Mouse (Mus musculus): ENCODE data around the gene Asb5.
"Not testable (repeated sequence)": the region's sequence is repeated elsewhere in the genome, so short reads cannot be mapped to it uniquely, and the experiment has no call there.

Asb5 gene

GRCm38 (mm10) chr8:54529382-54530296 lies at the start of gene Asb5, which contains the start of gene Spcs3:
TSS of gene Asb5 (plus strand) at chr8:54529580.
TSS of gene Spcs3 (minus strand) at chr8:54529998.
- DNase-seq: peak; percentile 98

- peak; percentile 19 for DNase-seq
Measured at GRCm38 (mm10) chr8:54486555-54487273, 42.7 kb upstream of the Asb5 start.

GRCm38 (mm10) chr8:54488437-54488836 lies 40.9 kb upstream of the Asb5 start:
- DNase-seq: no peak

DNA sequence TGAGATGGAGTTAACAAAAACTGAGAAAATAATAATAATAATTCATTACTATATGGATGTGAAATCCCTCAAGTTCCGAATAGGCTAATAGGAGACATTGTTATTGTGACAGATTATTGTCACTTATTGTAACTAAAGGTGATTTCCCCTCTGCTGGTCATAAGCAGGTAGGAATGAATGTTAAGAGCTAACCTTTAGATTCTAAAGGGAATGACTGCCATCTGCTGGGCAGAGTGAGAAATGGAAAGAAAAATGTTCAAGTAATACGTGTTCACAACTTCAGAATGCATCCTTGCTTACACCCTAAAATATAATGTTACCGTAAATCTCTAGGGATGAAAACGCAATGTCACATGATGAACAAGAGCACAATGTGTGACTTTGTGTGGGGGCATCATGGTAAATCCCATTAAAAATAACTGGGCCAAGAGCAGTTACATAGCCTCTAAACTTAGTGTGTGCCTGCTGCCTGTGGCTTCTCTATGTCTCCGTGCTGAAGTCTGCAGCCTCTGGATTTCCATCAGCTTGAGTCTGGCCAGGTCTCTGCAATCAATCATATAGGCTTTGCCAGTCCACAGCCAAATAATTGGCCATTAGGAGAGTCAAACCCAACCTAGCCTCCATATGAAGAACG lies 38.2 kb upstream of the Asb5 start:
- DNase-seq: peak; percentile 62

DNA sequence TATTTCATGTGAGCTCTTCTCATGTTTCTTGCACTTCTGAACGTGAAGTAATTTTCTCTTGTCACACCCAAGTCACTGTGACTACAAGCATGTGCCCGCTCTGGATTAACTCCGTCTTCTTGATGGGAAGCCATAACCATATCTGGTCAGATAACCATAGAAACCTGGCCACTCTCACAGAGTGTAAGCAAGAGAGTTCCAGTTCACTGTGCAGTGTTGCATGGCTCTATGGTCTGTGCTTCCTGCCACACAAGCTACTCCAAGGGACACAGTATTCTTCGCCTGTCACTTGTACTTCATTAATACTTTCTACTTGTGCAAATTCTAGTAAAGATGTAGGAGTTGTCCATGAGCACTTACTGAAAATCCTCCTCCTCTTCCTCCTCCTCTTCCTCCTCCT lies 37.4 kb upstream of the Asb5 start:
- DNase-seq: no peak

DNA sequence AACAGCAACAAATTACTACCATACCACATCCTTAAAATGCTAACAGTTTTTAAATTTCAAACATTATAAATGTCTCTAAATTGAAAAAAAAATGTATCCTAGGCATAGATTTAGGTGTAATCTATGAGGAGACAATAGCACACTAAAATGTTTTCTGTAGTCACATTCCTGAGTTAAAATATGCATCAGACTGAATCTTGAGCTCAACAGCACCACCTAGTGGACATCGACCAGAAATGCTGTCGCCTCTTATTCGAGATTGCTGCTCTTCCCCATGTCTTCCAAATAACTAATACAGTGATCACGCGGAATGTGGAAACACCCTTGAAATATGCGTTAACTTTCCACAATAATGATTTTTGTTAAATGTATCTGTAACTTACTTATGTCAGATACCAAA lies 36.3 kb upstream of the Asb5 start:
- peak; percentile 69 for DNase-seq

DNA sequence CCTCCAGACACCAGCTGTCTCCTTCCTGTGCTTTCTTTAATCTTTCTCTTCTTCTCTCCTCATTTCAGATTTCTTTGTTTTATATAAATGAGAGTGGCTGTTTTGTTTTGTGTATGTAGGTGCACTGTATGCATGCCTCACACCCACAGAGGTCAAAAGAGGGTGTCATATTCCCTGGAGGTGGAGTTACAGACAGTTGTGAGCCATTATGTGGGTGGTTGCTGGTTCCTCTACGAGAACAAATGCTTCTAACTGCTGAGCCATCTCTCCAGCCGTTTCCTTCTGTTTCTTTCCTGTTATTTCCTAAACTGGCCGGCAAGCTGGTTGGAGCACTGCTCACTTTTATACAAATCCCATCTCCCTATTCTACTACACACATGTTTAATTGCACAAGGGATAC lies 35.5 kb upstream of the Asb5 start:
- DNase-seq: no peak

GRCm38 (mm10) chr8:54503104-54503503 lies 26.3 kb upstream of the Asb5 start:
- no peak for DNase-seq

DNA sequence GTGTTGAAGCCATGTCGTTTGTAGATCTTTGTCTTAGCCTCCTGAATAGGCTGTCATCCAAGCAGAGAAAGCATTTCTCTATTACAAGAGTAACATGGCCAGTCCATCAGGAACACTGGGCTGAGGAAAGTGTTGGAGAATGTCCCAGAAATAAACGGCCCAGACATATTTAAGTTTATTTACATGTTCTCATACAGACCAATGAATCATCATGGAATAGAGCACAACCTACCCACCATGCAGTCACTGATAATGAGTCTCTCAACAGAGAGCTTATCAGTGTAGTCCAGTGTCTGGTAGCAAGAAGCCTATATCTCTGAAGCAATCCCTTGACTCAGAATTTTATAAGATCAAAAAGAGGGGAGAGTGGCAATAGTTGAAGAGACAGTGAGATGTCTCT lies 24.3 kb upstream of the Asb5 start:
- no peak for DNase-seq

DNA sequence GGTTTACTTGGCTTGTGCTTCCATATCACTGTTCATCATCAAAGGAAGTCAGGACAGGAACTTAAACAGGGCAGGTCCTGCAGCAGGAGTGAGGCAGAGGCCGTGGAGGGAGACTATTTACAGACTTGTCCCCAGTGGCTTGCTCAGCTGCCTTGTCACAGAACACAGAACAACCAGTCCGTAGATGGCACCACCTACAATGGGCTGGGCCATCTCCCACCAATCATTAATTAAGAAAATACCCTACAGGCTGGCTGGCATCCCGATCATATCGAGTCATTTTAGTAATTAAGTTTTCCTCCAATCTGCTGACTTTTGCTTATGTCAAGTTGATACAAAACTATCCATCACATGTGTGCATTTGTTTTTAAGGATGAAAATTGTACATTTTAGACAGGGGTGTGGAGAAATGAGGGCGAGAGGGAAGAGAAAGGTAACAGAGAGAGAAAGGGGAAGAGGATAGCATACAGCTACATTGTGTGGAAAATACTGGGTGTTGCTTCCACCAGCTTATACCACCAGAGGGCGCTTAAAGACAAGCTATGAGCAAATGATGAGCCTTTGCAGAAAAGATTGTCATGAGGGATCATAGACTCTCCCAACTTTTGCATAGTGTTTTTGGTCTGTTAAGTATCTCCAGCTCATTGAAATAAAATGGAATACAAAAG lies 21.8 kb upstream of the Asb5 start:
- DNase-seq: peak; percentile 85

GRCm38 (mm10) chr8:54508096-54508456 lies 21.3 kb upstream of the Asb5 start:
- no peak for DNase-seq

DNA sequence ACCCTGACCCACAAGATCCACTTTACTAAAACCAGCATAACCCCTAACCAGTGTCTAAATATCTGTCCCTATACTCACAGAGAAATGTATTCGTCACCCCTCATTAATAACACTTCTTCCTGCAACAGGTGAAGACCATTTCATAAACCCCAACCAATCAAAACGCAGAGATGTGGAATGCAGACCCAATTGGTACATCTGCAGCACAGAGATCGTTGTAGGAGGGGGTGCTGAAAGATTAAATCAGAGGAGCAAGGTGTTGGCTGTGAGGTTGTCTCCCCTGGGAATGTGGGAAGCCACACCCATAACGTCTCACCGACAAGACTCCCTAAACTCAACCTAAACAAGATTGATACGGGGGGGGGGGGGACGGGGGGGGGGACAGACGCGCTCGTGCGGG lies 20.6 kb upstream of the Asb5 start:
- DNase-seq: no peak

- peak; percentile 41 for DNase-seq
Measured at GRCm38 (mm10) chr8:54509221-54509721, 20.1 kb upstream of the Asb5 start.

GRCm38 (mm10) chr8:54511791-54512190 lies 17.6 kb upstream of the Asb5 start:
- no peak for DNase-seq

- DNase-seq: not testable (repeated sequence)
Measured at GRCm38 (mm10) chr8:54512200-54512599, 17.2 kb upstream of the Asb5 start.

DNA sequence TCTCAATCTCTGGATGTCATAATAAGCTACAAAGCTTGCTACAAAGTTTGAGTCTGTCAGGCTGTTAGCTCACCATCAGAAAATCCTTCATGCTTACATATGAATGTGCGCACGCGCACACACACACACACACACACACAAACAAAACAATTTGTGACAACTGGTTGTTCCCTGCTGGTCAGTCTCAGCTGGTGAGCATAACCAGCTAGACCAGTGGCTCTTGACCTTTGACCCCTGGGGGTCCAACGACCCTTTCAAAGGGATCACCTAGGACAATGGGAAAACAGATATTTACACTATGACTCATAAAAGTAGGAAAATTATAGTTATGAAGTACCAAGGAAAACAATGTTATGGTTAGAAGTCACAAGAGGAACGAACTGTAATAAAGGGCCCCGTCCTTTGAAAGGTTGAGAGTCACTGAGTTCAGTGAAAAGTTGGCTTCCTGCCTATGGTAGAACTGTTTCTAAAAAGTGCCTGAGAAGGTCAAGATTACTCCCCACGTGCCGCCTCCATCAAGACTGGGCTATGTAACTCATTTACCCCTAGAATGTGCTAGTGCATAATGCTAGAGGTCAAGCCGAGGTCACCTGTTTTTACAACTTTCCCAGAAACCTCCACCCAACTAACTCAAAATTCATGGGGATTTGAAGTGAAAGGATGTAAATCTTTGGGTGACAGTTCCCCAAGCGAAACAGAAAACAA lies 10.5 kb upstream of the Asb5 start:
- peak; percentile 66 for DNase-seq

DNA sequence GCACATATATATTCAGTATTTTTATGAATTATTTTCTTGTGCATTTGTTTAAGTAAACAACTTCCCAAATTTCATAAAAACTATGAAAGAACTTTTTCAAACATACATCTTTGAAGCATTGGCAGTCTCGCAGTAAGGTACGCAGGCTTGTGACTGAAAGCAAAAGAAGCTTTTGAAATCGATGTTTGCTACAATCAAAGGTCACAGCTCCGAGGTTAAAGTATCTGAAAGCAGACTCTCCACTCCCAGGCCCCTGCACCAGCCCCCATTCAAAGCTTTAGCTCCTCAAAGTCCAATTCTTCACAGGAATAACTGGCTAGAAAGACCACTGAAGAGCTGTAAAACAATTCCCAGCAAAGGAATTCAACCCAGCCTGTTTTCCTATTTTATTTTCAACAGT lies 8.9 kb upstream of the Asb5 start:
- no peak for DNase-seq

DNA sequence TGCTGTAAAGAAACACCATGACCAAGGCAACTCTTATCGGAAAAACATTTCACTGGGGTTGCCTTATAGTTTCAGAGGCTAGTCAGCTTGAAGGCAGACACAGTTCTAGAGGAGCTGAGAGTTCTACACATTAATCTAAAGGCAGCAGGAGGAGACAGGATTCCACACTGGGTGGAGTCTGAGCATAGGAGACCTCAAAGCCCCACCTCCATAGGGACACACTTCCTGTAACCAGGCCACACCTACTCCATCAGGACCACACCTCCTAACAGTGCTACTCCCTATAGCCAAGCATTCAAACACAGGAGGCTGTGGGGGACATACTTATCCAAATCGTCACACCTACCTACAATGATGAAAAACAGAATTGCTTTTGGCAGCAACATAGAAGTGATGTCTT lies 3.8 kb upstream of the Asb5 start:
- DNase-seq: no peak

DNA sequence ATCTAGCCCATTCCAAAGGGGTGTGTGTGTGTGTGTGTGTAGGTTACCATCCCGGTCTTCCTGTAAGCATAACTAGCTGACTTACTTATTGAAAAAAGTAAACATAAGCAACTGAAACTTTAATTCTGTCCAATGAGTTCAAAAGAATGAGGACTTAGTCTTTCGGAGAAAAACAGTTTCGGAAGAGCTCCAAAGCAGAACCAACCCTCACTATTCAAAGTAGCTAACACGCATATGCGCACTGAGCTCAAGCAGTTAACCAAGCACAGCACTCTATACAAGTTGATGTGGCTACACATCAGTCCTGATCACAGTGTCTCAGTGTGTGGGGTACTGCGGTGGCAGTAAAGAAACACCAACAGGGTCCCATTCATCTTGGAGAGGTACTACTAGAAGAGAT lies 2.7 kb upstream of the Asb5 start:
- no peak for DNase-seq

- DNase-seq: no peak
Measured at GRCm38 (mm10) chr8:54528571-54528970, 809 bp upstream of the Asb5 start.

DNA sequence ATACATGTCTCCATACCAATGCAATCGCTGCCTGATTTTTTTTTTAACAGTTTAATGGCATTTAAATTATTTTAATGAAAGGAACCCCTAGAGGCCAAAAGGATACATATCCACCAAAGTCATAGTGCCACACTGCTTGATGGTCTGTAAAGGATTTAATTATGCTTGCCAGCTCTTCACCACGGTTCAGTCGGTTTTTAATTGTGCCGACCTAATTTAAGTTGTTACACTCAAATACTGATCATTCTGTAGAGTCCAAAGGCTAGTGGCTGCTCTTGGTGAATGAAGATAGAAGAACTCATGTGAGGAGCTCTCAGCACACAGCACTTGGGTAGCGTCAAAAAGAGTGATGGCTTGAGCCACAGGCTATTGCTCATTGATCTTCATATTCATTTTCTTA lies 5.8 kb downstream of the Asb5 start:
- DNase-seq: no peak

DNA sequence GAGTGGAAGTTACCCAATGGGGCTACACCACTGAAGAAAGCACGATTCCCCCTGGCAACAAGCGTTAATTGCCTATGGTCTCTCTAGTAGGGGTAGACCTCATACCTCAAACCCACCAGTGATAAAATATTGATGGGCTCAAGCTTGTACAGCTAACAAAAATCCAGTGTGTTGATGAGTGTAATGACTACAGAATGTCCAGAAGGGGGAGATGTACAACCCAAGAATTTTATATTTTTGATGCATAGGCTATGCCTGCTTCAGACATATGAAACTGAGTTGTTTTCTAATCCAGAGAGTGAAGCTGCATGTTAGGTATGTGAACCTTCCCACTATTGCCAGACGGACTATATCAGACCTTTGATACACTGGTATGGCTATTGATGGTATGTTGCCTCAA lies 7.9 kb downstream of the Asb5 start:
- no peak for DNase-seq
